Mouse (Mus musculus): ENCODE measurements around the gene Kcnn1.
"Not testable (repeated sequence)": the region's sequence is repeated elsewhere in the genome, so short reads cannot be mapped to it uniquely, and the experiment has no call there.

Kcnn1 gene

GRCm38 (mm10) chr8:70862824-70863641, at the start of gene Kcnn1:
Gene Kcnn1, minus strand, starts transcription at chr8:70863258.
- no peak for DNase-seq (ENCODE audit: low spot score in 2 of 2)

- no peak for DNase-seq (ENCODE audit: low spot score in 2 of 2)
These were observed 48.5 kb upstream of the Kcnn1 start for GRCm38 (mm10) chr8:70911596-70911995.

DNA sequence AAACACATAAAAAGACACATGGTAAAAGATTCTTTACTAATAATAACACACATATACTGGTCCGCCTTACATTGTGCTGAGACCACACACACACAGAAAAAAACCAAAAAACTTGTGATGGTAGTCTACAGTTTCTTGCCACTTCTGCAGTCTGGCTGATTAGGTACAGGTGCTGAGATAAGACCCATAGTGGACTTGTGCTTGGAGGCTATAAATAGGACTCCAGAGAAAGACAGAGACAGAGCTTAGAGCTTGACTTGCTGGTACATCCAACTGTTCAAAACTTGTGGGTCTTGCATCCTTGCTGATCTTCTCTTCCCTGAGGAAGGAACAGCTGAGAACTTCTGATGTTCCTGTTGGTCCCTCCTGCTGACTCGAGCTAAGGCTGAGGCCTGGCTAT, 44.5 kb upstream of the Kcnn1 start:
- no peak for DNase-seq (ENCODE audit: low spot score in 2 of 2)

DNA sequence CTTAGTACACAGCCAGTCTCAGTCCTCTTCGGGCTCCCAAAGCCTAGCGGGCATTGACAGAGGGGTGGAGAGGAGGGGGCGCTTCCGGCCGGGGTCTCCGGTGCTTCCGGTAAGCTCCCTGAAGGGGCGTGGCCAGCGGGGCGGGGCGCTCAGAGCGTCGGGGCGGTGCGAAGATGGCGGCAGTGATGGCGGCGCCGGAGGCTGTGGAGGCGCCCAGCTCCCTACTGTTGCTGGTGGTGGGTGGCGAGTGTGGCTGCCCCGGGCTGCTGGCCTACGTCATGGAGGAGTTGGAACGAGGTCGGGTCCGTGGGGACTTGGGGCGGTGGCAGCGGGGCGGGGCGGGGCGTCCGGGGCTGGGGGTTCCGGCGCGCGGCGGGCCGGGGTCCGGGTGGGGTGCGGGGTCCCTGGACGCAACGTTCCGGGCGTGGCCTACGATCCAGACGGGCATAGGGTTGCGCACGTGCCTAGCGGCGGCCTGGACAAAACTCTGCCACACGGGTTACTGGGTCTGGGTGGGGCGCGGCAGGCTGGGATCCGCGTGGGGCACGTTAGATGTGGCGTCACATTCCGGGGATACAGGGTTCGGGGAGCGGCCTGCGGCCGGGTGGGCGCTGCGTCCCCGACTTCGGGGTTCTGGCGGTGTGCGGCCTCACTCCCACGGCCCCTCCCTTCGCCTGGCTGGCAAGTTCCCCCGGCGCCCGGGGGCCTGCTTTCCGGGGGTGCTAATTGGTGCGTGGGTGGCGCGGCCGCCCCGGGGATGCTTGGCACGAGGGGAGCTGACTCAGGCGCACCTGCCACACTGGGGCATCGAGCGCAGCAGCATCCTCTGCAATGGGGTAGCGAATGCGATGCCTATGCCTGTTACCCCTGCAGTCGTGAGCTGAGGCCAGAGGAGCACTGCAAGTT, 43.0 kb upstream of the Kcnn1 start, which contains the start of gene Map1s:
Map1s (plus strand) TSS at position 102 of the 906 bp plus-strand sequence.
- peak; percentile 72 to 79 for DNase-seq (ENCODE audit: low spot score in 2 of 2)

GRCm38 (mm10) chr8:70905463-70905830, 42.4 kb upstream of the Kcnn1 start:
- DNase-seq (ENCODE audit: low spot score in 2 of 2): no peak

GRCm38 (mm10) chr8:70904532-70904931, 41.5 kb upstream of the Kcnn1 start:
- no peak for DNase-seq (ENCODE audit: low spot score in 2 of 2)

GRCm38 (mm10) chr8:70903582-70903981, 40.5 kb upstream of the Kcnn1 start:
- DNase-seq (ENCODE audit: low spot score in 2 of 2): no peak

DNA sequence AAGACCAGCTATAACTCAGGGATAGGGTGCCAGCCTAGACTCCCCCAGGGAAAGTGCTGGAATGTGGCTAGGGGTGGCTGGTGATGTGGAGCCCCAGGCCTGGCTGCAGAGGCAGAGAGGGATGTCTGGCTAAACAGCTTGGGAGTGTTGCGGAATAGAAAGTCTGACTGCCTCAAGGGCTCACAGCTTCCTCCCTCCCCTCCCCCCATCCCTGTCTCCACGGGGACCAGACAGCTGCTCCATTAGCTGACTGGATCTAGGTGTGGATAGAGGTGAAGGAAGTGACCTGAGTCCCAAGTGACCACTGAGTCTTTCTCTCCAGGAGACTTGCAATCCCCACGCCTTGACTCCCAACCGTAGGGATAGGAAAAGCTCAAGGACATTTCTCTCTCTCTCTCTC, 40.1 kb upstream of the Kcnn1 start:
- DNase-seq (ENCODE audit: low spot score in 2 of 2): no peak

DNA sequence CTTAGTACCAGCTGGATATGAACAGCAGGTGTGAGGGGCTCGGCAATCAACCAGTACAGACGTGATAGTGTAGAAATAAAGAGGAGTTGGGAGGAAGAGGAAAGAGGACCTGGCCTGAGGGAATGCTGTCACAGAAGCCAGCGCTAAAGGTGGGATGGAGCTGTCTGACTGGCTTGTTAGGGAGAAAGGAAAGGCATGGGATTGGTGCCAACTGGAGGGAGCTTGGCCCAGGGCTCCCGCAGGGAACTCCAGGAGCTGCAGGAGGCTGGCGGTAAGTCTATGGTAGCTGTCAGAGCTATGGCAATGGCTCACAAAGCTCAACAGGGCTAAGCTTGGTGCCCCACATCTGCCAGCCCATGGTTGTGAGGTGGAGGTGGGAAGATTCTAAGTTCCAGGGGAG, 39.2 kb upstream of the Kcnn1 start:
- DNase-seq (ENCODE audit: low spot score in 2 of 2): no peak

- no peak for DNase-seq (ENCODE audit: low spot score in 2 of 2)
These were observed 37.9 kb upstream of the Kcnn1 start for GRCm38 (mm10) chr8:70900872-70901387.

DNA sequence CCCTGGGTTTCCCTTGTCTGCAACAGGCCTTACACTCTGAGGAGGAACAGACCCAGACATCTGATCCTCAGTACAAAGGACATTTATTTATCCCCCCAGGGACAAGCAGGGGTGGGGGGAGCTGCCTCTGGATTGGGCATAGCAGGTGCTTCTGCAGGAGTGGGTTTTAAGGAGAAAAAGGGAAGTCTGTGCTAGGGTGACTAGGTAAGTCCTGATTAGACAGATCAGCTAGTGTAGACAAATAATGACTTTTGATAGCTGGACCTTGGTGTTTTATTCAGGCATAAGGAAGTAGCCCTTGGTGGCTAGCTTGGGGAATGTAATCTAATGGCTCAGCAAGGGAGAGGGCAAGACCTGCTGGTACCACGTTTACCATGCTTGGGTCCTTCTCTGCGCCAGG, 36.2 kb upstream of the Kcnn1 start:
- no peak for DNase-seq (ENCODE audit: low spot score in 2 of 2)

GRCm38 (mm10) chr8:70898661-70899198, 35.7 kb upstream of the Kcnn1 start:
- DNase-seq (ENCODE audit: low spot score in 2 of 2): no peak

- DNase-seq (ENCODE audit: low spot score in 2 of 2): peak; percentile 75 to 88
These were observed 34.8 kb upstream of the Kcnn1 start for GRCm38 (mm10) chr8:70897681-70898413.

DNA sequence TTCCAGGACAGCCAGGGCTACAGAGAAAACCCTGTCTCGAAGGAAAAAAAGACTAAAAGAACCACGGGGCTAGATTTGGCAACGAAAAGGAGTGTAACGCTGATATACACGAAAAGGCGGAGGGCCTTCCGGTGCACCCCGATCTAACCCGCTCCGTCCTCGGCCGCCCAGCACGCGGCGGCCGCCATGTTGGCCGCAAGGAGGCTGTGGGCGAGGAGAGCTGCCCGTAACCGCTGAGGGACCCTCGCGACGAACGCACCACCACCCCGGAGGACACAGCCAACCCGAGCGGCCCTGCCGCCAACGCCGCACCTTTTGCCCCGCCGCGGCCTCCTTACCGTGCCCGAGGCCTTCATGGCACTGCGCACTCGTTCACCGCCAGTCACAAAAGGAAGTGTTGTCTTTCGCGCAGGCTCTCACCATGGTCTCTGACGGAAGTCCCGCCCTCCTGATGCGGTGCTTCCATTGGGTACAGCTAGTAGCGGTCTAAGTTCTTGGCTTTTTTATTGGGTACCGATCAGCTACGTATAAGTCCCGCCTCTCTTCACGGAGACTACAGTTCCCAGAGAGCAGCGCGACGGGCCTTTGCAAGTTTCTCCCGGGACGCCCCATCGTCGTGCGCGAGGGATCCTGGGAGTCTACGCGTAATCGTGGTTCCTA, 34.1 kb upstream of the Kcnn1 start, which contains the start of gene Rpl18a:
Rpl18a (minus strand) TSS at position 392 of the 660 bp plus-strand sequence.
- DNase-seq (ENCODE audit: low spot score in 2 of 2): peak; percentile 91 to 93

DNA sequence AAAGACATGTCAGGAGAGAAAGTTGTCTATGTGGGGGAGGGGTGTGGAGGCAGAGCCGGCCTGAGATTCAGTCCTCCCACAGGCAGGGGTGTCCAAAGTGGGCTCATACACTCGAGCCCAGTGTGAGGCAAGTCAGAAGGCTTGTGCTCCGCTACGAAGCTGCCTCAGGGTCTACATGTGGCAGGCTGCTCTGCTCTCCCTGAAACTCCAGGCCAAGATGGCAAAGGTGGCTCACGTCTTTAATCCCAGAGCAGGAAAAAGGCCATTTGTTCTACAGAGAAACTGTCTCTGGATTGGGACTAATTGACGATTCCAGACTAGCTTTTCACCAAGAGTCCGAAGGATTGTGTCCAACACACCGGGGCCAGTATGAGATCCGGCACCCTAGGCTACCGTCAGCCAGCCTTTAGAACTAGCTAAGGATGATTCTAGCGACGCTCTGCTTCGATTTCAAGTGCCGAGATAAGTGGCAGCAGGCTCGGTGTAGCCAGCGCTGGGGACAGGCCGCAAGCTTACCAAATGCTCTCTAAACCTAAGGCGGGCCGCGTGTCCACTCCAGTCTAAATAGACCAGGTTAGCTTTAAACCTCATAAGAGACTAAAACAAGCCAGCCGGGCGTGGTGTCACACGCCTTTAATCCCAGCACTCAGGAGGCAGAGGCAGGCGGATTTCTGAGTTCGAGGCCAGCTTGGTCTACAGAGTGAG, 33.4 kb upstream of the Kcnn1 start:
- no peak for DNase-seq (ENCODE audit: low spot score in 2 of 2)

DNA sequence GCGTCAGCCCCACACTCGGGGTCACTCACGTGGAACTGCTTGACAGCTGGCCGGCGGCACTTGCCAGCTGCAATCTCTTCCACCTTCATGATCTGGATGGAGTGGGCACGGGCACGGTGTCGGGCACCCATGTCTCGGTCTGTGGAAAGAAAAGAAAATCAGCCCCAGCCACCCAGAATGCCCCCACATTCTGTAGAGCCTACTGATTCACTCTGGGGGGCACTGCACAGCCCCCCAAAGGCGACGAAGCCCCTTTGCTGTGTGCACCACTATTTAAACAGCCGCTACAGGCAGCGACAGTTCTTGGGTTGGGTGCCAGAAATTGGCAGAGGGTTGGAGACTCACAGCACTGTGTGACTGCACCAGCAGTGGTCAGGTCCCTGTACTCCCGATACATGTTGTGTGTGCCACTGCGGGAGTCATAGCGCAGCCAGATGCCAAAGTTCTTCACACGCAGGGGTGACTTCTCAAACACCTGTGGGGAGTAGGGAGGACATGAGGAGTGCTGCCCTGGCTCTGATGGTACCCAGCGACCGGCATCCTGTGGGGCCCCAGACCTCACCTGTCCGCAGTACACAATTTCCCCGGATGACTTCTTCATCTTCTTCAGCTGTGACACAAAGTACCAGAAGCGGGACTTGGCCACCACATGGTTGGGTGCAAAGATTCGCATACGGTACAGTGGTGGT, 32.7 kb upstream of the Kcnn1 start:
- DNase-seq (ENCODE audit: low spot score in 2 of 2): not testable (repeated sequence)

DNA sequence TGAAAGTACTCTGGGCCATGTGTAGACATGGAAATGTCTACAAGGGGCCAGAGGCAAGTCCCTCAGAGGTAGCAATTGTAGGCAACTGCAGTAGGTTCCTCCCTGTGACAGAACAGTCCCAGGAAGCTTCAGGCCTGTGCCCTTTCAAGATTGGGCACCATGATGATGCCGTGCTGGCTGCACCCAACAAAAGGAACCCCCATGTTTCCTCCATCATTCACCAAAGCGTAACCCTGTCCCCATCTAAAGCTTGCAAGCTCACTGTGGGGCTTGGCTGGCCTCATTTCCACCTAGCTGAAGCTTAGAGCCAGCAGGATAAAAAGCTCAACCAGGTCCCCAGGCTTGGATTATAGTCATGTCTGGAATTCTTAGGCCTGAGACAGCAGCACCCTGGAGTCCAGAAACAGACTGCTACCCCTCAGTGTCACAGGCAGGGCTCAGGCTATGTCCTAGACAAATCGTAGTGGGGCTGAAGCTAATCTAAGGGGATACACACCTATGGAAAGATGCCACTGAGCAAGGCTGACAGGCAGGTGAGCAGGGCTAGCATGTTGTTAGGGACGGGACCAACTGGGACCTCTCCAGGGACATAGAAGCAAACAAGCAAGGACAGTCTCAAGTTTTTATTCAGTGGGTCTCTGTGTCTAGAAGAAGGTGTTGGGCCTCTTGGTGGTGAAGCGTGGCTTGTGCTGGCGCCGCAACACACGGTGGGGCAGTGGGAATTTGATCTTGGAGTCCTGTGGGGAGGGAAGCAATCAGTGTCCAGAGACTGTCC, 31.9 kb upstream of the Kcnn1 start:
- no peak for DNase-seq (ENCODE audit: low spot score in 2 of 2)

DNA sequence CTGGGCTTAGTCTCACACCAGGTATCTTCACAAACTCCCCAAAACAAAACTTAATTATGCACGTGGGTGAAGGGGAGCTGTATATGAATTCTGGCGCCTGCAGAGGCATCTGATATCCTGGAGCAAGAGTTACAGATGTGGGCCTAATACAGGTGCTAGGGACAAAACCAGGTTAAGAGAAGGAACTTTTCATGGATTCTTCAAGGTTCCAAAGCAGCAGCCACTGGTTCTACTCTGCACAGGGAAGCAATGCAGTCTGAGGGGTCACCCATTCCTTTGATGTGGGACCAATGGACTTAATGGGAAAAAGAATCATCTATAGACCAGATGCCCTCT, 31.3 kb upstream of the Kcnn1 start:
- no peak for DNase-seq (ENCODE audit: low spot score in 2 of 2)
